Mouse (Mus musculus) kidney, embryonic 16.5 days (tissue): ENCODE measurements at regions not wholly inside any gene's neighbourhood (a gene's known extent, or its start where the extent isn't known, plus 50 kb on each side); places are given as distances from the start of the nearest gene placed in this dataset.

ENCODE experiments used
- ATAC-seq: fragments of 200-750 bp; cut with Nextera tagmentation; 2 replicates; pipeline ENCODE4 v1.8.0; 2017; ENCODE audit warnings: moderate TSS enrichment; ENCODE audit not compliant: low FRiP score, low TSS enrichment
- H3K27ac ChIP-seq: fragments of 300-500 bp; sonication (generic); 2 replicates; pipeline ENCODE4 v1.5.1; 2014; ENCODE audit warnings: low read length
- H3K27me3 ChIP-seq: fragments of 300-500 bp; sonication (generic); 2 replicates; pipeline ENCODE4 v1.6.1; 2014; ENCODE audit warnings: low read length, control low read depth, mixed read lengths; ENCODE audit not compliant: insufficient read depth
- H3K36me3 ChIP-seq: fragments of 300-500 bp; sonication (generic); 2 replicates; pipeline ENCODE4 v1.6.1; 2014; ENCODE audit warnings: low read length, control low read depth, mixed read lengths; ENCODE audit not compliant: insufficient read depth
- H3K4me1 ChIP-seq: fragments of 300-500 bp; sonication (generic); 2 replicates; pipeline ENCODE4 v1.6.1; 2014; ENCODE audit warnings: low read length, control low read depth, mixed read lengths; ENCODE audit not compliant: insufficient read depth
- H3K4me2 ChIP-seq: fragments of 300-500 bp; sonication (generic); replicated peaks from 2 replicates; pipeline ENCODE4 v1.6.1; 2014; ENCODE audit warnings: low read depth, low read length
- H3K4me3 ChIP-seq: fragments of 300-500 bp; sonication (generic); 2 replicates; pipeline ENCODE4 v1.5.1; 2014; ENCODE audit warnings: mild to moderate bottlenecking, low read length
- H3K9ac ChIP-seq: fragments of 300-500 bp; sonication (generic); replicated peaks from 2 replicates; pipeline ENCODE4 v1.6.1; 2014; ENCODE audit warnings: low read length
- H3K9me3 ChIP-seq: fragments of 300-500 bp; sonication (generic); 2 replicates; pipeline ENCODE4 v1.6.1; 2016; ENCODE audit warnings: low read length, control low read depth
- WGBS: fragments of 180-500 bp; shearing (Covaris S2); extraction: QIAGEN DNeasy Blood & Tissue Kit; methylation state at CpG from one replicate; pipeline ENCODE4 v1.1.7; 2014; 5-methylcytosine and 5-hydroxymethylcytosine counted together

- Histone ChIP-seq H3K9ac (no peak overlapping the region), H3K27me3 (no peaks in the 10 kb centered on the region), H3K4me2 (no peak overlapping the region), H3K36me3 (no peaks in the 10 kb centered on the region), H3K4me1 (no peaks in the 10 kb centered on the region), H3K9me3 (peaks cover under 1% of the 10 kb centered on the region; the same call in 1 of the 2 replicates), H3K4me3 (no peak overlapping the region), H3K27ac (no peak overlapping the region)
- WGBS: 65% methylated on average over 6 of the region's 6 CpGs
- no peak for ATAC-seq
These were observed 175.2 kb downstream of the Gm11011 start for GRCm38 (mm10) chr2:169412361-169412760.

GRCm38 (mm10) chr2:169410080-169410479, 177.5 kb downstream of the Gm11011 start:
- Histone ChIP-seq H3K4me3 (no peak overlapping the region), H3K27me3 (no peaks in the 10 kb centered on the region), H3K4me1 (no peaks in the 10 kb centered on the region), H3K9me3 (peaks cover 8% of the 10 kb centered on the region), H3K27ac (no peak overlapping the region), H3K9ac (no peak overlapping the region), H3K36me3 (no peaks in the 10 kb centered on the region), H3K4me2 (no peak overlapping the region; the same call in 1 of the 2 replicates)
- WGBS: 20% methylated on average over 3 of the region's 3 CpGs
- ATAC-seq: no peak

GRCm38 (mm10) chr2:169404908-169405690, 182.4 kb downstream of the Gm11011 start:
- H3K27me3 ChIP-seq: no peaks in the 10 kb centered on the region
- H3K4me1 ChIP-seq: no peaks in the 10 kb centered on the region
- ATAC-seq: no peak
- no peak overlapping the region for H3K27ac ChIP-seq
- H3K9me3 ChIP-seq: peaks cover 8% of the 10 kb centered on the region
- H3K36me3 ChIP-seq: no peaks in the 10 kb centered on the region
- 34% methylated on average over 6 of the region's 6 CpGs for WGBS
- H3K4me3 ChIP-seq: no peak overlapping the region
- H3K9ac ChIP-seq: no peak overlapping the region
- no peak overlapping the region for H3K4me2 ChIP-seq

- no peaks in the 10 kb centered on the region for H3K27me3 ChIP-seq
- H3K4me2 ChIP-seq: no peak overlapping the region
- H3K4me1 ChIP-seq: no peaks in the 10 kb centered on the region
- no peaks in the 10 kb centered on the region for H3K9me3 ChIP-seq
- no peak overlapping the region for H3K9ac ChIP-seq
- no peak for ATAC-seq
- no peaks in the 10 kb centered on the region for H3K36me3 ChIP-seq
- no peak overlapping the region for H3K4me3 ChIP-seq
- 12% methylated on average over 6 of the region's 6 CpGs for WGBS
- H3K27ac ChIP-seq: no peak overlapping the region
These were observed 189.8 kb downstream of the Gm11011 start for GRCm38 (mm10) chr2:169397758-169398157.

GRCm38 (mm10) chr2:169397013-169397412, 190.5 kb downstream of the Gm11011 start:
- no peaks in the 10 kb centered on the region for H3K4me1 ChIP-seq
- H3K9ac ChIP-seq: no peak overlapping the region
- no peaks in the 10 kb centered on the region for H3K9me3 ChIP-seq
- H3K4me2 ChIP-seq: no peak overlapping the region
- no peak for ATAC-seq
- 45% methylated on average over 4 of the region's 4 CpGs for WGBS
- no peaks in the 10 kb centered on the region for H3K27me3 ChIP-seq
- H3K36me3 ChIP-seq: no peaks in the 10 kb centered on the region
- no peak overlapping the region for H3K27ac ChIP-seq
- no peak overlapping the region for H3K4me3 ChIP-seq

- WGBS: 93% methylated on average over 4 of the region's 4 CpGs
- no peaks in the 10 kb centered on the region for H3K9me3 ChIP-seq
- no peaks in the 10 kb centered on the region for H3K27me3 ChIP-seq
- no peak overlapping the region for H3K9ac ChIP-seq
- no peak for ATAC-seq
- H3K36me3 ChIP-seq: no peaks in the 10 kb centered on the region
- no peak overlapping the region for H3K4me2 ChIP-seq
- no peak overlapping the region for H3K4me3 ChIP-seq
- H3K4me1 ChIP-seq: no peaks in the 10 kb centered on the region
- no peak overlapping the region for H3K27ac ChIP-seq
These were observed 191.3 kb downstream of the Gm11011 start for GRCm38 (mm10) chr2:169396294-169396693.

GRCm38 (mm10) chr2:169389611-169390010, 197.9 kb downstream of the Gm11011 start:
- WGBS: 83% methylated on average over 4 of the region's 4 CpGs
- H3K27me3 ChIP-seq: no peaks in the 10 kb centered on the region

GRCm38 (mm10) chr2:169388569-169388968, 199.0 kb downstream of the Gm11011 start:
- no peaks in the 10 kb centered on the region for H3K36me3 ChIP-seq
- WGBS: 68% methylated on average over 8 of the region's 8 CpGs
- H3K9ac ChIP-seq: no peak overlapping the region
- H3K4me1 ChIP-seq: no peaks in the 10 kb centered on the region
- H3K4me3 ChIP-seq: no peak overlapping the region
- H3K4me2 ChIP-seq: no peak overlapping the region
- H3K9me3 ChIP-seq: no peaks in the 10 kb centered on the region
- no peak overlapping the region for H3K27ac ChIP-seq
- ATAC-seq: no peak
- no peaks in the 10 kb centered on the region for H3K27me3 ChIP-seq

More at GRCm38 (mm10) chr2:169389611-169390010, 197.9 kb downstream of the Gm11011 start:
- H3K4me1 ChIP-seq: no peaks in the 10 kb centered on the region
- ATAC-seq: no peak
- no peaks in the 10 kb centered on the region for H3K36me3 ChIP-seq
- H3K4me2 ChIP-seq: no peak overlapping the region
- H3K9ac ChIP-seq: no peak overlapping the region
- H3K9me3 ChIP-seq: no peaks in the 10 kb centered on the region
- H3K4me3 ChIP-seq: no peak overlapping the region
- H3K27ac ChIP-seq: no peak overlapping the region

GRCm38 (mm10) chr2:169387765-169388518, 199.6 kb downstream of the Gm11011 start:
- no peak overlapping the region for H3K9ac ChIP-seq
- H3K4me1 ChIP-seq: no peaks in the 10 kb centered on the region
- no peaks in the 10 kb centered on the region for H3K27me3 ChIP-seq
- no peak overlapping the region for H3K27ac ChIP-seq
- no peak for ATAC-seq
- no peaks in the 10 kb centered on the region for H3K36me3 ChIP-seq
- 43% methylated on average over 23 of the region's 23 CpGs for WGBS
- H3K4me3 ChIP-seq: no peak overlapping the region
- H3K9me3 ChIP-seq: no peaks in the 10 kb centered on the region
- no peak overlapping the region; the same call in 1 of the 2 replicates for H3K4me2 ChIP-seq

GRCm38 (mm10) chr2:169383701-169384100, 203.8 kb downstream of the Gm11011 start:
- WGBS: 83% methylated on average over 3 of the region's 3 CpGs

More at GRCm38 (mm10) chr2:169383701-169384100, 203.8 kb downstream of the Gm11011 start:
- no peak overlapping the region for H3K4me3 ChIP-seq
- no peak overlapping the region for H3K27ac ChIP-seq
- ATAC-seq: no peak
- H3K9ac ChIP-seq: no peak overlapping the region
- no peaks in the 10 kb centered on the region for H3K36me3 ChIP-seq
- no peaks in the 10 kb centered on the region for H3K27me3 ChIP-seq
- no peaks in the 10 kb centered on the region for H3K9me3 ChIP-seq
- H3K4me1 ChIP-seq: no peaks in the 10 kb centered on the region
- no peak overlapping the region for H3K4me2 ChIP-seq
